Mouse (Mus musculus): ENCODE results near the gene Styxl1. TPM values are rescaled to one million over a fixed set of nuclear protein-coding genes. Genes with fewer than 3 reads are reported as not detected.
A peak's percentile ranks its signal among the peaks of the same experiment; 100 is the strongest.

The Styxl1 gene
- total RNA-seq (2021) = not detected

DNA sequence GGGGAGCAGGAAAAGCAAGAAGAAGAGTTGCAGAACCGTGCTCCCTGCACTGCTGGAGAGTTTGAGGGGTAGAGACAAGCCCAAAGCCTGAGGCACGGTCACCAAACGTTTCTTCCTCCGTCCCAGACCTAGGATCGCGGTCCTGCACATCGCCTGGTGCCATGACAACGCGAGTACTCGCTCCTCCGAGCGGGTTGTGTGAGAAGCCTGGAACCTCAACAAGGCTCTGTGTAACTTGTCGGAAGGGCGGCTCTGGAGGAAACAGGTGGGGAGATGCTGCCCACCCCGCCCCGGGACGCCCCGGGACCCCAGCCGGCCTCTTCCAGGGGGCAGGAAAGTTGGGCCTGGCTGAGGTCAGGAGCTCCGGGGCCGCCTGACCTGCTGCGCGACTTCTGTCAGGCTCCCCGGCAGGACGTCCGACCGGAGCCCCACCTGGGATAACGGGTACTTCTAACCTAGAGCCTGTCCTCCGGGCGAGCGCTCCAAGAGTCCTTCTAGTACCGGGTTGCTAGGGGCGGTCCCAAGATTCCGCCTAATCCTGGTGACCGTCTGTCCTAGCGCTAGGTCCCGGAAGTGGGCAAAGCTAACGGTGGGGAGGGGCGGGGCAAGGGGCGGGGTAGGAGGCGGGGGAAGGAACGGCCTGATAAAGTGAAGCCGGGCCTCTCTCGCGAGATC is at the start of gene Styxl1:
Styxl1 (minus strand) TSS at position 590 of the 675 bp plus-strand sequence.
- intact Hi-C loops (cut with DNase I) = no loop called here
- no peak for DNase-seq

DNA sequence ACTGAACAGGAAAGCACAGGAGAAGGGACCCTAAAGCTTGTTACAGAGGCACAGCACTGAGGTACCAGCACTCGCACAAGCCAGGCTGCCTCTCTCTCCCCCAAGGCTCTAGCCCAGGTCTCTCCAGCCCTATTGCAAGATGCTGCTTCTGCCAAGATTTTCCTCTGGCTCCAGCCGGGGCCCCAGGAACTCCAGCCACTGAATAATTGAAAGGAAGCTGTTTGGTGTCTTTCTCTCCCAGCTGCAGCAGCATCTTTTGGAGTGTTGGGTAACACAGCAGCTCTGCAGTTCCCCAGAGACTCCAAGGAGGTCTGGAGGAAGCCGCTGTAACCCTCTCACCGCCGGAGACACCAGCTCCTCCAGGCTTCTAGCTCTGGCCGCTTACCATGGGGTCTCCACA is 48.0 kb upstream of the Styxl1 start:
- DNase-seq = no peak
- intact Hi-C loops (cut with DNase I) = no loop called here

DNA sequence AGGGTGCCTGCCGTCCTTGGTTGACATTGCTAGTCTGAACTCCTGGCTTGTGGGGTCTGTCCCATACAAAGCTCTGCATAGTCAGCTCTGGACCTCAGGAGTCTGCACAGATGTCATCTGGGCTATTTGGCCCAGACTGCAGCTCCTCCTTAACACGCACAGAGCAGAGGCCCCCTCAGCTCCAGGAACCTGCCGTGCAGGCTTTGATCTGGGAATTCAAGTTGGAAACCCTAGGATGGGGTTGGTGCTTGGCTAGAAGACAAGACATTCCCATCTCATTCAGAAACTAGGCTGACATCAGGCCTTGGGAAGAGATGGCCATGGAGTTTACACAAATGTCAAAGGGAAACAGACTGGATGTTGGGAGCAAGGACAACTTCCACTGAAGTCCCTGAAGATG is 46.3 kb upstream of the Styxl1 start:
- peak; percentile 64 for DNase-seq

DNA sequence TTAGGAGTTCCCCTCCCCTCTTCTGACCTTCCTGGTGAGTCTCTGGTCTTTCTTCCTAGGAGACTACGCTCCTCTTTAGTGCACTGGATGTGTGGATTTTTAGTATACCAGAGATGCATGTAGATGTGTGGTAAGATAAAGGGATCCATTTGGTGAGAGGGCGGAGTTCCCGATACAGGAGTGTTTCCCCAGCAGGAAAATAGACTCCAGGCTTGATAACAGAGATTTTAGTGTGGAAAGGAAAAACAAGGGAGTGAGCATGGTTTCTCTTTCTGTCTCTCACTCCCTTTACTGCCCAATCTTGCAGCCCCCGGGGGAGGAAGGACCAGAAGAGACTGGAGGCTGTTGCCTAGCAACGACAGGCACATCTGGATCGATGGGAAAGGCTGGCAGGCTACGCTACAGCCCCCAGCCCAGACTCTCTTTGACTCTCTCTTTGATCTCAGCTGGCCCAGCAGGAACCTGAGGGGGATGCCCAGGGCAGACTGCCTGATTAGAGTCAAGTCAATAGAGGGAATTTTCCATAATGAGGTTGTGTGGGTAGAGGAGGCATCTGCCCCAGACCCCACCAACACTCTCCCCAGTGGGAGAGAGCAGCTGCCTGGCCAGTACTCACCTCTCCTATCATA is 44.2 kb upstream of the Styxl1 start:
- intact Hi-C loops (cut with DNase I) = no loop called here
- peak; percentile 24 for DNase-seq

More for the DNA sequence above, 46.3 kb upstream of the Styxl1 start:
- intact Hi-C loops (cut with DNase I) = no loop called here

DNA sequence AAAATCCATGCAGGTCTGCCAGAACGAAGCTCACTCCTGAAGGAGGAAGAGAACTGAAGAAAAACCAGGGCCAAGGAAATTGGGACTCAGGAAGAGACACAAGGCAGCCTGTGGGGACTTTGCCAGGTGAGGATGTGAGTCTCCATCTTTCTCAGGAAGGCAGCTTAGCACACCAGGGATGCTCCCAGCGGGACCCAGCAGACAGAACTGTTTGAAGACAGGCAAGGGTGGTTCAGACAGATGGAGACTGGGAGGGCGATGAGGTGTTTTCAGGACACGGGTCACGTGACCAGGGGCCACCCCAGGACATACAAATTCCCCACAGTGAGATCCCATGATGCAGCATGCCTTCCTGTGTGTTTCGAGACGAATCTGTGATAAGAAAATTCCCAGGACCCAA is 40.3 kb upstream of the Styxl1 start:
- no peak for DNase-seq

DNA sequence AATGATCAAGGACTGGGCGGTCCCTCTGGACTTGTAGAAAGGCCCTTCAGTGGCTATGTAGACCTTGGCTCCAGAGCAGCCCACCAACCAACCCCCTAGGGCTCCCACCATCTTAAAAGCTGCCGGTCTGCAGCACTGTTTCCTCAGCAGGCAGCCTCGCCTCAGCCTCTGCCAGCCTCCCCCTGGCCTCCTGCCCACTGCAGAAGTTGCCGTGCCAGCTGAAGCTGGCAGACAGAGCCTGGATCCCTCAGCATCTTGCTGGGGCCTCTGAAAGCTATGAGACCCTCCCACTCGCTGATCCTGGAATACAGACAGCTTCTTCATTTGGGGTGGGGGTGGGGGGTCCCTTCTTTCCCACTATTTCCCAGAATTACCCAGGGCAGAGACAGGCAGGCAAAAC is 34.8 kb upstream of the Styxl1 start:
- intact Hi-C loops (cut with DNase I) = no loop called here
- DNase-seq = peak; percentile 88

More for the DNA sequence above, 40.3 kb upstream of the Styxl1 start:
- intact Hi-C loops (cut with DNase I) = no loop called here

DNA sequence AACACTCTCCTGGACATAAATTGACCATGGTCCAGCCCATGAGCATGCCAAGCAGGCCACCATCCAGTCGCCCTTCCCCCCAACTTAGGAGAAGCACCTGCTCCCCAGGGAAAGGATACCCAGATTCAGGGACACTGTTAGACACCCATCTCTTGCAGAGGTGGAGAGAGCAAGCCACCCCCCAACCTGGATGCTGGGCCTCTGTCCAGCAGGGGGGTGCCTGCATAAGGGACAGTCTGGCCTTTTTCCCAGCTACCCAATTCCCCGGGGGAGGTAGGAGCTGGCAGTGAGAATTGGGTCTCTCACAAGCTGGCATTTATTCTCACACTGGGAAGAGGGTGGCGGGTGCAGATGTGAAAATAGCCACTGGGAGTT is 29.1 kb upstream of the Styxl1 start:
- peak; percentile 47 for DNase-seq
- intact Hi-C loops (cut with DNase I) = no loop called here

DNA sequence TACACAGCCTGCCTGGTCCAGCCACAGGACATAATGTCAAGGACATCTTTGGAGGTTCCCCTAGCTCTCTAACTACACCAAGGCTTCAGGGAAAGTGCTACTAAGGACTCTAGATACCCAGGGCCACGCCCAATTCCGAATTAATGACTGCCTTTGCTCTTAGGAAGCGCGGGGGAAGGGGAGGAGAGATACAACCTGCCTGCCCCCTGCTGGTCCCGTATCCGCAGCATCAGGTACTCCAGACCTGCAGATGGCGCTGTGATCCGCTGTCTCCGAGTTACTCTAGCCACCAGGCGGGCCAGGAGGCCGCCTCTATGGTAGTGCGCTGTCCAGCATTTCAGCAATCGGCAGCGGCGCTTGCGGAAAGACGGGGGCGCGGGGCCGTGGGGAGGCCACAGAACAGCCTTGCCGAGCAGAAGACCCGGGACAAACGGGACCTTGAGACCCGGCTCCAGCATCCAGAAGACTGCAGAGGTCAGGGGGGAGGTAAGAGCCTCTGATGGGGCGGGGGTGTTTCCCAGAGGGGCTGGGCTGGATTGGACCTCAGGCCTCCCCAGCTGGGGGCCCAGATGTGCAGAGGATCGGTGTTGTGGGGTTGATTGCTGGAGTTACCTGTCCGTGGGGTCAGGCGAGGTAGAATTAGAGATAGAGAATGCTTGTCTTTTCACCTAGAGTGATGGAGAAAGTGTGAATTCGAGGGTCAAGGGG is 28.5 kb upstream of the Styxl1 start, which contains the start of gene Srrm3:
Srrm3 (plus strand) TSS at position 336 of the 708 bp plus-strand sequence.
- intact Hi-C loops (cut with DNase I) = no loop called here
- peak; percentile 94 for DNase-seq

DNA sequence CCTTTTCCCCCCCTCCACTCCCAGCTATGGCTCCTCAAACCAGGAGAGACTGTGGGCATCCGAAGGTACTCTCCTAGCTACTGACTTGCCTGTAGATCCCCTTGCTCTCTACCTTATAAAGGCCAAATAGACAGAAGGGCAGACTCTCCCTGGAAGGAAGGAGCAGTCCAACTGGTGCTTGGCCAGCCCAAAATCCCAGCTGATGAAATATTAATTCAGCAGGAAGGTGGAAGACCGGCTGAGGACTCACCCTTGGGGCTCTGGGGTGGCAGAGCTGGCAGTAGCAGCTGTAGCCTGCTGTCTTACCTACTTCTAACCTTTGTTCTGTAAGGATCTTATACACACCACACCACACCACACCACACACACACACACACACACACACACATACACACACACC is 26.6 kb upstream of the Styxl1 start:
- DNase-seq = no peak
- intact Hi-C loops (cut with DNase I) = no loop called here

DNA sequence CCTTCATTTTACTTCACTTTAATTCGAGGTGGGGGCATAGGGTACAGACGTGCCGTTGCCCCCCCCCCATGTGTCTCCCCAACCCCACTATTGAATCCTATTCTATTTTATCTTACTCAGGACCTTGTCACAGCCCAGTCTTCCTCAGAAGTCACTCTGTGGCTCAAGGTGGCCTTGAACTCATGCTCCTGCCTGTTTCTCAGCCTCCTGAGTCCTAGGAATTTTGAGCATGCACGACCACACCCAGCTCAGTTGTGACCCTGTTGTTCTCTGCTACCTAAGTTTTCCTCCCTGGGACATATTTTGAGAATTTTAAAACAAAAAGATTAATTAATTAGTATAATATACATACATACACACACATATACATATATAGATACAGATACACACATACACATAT is 25.5 kb upstream of the Styxl1 start:
- intact Hi-C loops (cut with DNase I) = no loop called here
- DNase-seq = no peak

DNA sequence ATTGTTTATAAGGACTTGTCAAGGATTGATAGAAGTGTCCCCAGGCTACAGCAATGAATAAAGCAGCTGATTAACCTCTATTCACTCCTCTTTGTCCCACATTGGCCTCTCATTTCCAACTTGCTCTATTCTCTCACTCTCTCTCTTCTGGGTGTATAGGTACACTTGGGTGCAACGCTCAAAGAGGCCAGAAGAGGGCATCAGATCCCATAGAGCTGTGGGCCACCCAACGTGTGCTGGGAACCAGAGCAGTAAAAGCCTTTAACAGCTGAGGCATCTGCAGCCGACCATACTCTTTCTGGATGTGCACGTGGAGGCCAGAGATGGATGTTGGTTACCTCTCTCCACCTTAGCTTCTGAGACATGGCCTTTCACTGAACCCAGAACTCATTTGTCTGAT is 24.9 kb upstream of the Styxl1 start:
- no peak for DNase-seq
- intact Hi-C loops (cut with DNase I) = no loop called here

DNA sequence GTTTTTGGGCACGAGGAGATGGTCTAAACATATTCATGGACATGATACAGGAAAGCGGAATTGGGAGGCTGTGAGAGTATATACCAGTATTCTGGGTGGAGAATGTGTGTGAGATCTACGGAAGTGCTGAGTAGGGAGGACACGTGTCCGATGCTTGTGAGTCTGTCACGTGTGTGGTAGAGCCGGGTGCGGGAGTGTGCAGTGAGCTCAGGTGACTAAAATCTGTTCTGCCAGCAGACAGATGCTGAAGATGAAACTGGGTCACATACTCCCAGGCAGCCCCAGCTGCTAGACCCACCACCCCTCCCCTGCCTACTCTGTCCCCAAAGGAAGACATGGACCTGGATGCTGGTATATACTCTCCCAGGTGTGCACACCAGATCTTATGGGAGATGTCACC is 24.5 kb upstream of the Styxl1 start:
- DNase-seq = no peak
- intact Hi-C loops (cut with DNase I) = no loop called here

DNA sequence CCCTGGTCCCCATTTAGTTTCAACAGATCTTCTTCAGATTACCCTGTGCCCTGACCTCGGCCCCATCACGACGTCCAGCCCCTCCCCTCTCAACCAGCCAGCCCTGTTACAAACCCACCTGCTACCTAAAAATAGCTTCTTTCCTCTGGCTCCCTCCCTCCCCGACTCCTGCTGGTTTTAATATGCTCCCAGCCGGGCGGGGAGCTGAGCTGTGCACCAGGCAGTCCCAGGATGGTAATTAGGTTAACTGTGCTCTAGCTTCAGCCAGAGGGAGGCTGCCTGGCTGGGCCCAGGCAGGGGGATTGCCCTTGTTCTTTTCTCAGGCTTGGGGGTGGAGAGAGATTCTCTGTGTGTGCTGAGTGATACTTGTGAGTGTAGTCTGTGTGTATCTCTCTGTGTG is 22.7 kb upstream of the Styxl1 start:
- DNase-seq = no peak
- intact Hi-C loops (cut with DNase I) = no loop called here

DNA sequence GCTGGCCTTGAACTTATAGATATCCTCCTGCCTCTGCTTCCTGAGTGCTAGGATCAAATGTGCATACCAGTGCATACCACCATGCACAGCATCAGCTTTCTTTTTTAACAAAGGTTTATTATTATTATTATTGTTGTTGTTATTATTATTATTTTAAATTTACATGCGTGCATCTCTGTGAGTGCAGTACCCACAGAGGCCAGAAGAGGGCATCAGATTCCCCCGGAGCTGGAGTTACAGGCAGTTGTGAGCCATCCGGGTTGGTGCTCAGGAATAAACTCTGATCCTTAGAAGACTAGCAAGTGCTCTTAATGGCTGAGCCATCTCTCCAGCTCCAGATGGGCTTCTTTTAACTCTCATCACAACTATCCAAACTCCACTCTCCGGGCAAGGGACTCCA is 21.6 kb upstream of the Styxl1 start:
- peak; percentile 47 for DNase-seq
- intact Hi-C loops (cut with DNase I) = loop anchor here (5.0 kb wide), 1 partner anchor 58 kb away; no protein-coding TSS in a partner anchor

DNA sequence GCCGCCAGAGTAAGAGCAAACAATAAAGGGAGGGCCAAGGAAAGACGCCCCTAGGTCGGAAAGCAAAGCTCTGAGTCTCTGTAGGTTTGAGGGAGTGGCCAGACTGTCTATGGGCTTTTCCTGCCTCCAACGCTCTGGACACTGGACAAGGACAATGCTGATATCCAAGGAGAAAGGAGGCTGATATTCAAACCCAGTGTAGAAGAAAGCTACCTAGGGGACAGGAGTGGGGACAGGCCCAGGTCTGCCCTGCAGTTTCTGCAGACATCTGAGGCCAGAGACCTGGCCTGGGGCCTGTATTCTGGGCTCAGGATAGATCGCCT is 16.6 kb upstream of the Styxl1 start:
- intact Hi-C loops (cut with DNase I) = loop anchor here (5.0 kb wide), 1 partner anchor 62 kb away; no protein-coding TSS in a partner anchor
- DNase-seq = no peak

DNA sequence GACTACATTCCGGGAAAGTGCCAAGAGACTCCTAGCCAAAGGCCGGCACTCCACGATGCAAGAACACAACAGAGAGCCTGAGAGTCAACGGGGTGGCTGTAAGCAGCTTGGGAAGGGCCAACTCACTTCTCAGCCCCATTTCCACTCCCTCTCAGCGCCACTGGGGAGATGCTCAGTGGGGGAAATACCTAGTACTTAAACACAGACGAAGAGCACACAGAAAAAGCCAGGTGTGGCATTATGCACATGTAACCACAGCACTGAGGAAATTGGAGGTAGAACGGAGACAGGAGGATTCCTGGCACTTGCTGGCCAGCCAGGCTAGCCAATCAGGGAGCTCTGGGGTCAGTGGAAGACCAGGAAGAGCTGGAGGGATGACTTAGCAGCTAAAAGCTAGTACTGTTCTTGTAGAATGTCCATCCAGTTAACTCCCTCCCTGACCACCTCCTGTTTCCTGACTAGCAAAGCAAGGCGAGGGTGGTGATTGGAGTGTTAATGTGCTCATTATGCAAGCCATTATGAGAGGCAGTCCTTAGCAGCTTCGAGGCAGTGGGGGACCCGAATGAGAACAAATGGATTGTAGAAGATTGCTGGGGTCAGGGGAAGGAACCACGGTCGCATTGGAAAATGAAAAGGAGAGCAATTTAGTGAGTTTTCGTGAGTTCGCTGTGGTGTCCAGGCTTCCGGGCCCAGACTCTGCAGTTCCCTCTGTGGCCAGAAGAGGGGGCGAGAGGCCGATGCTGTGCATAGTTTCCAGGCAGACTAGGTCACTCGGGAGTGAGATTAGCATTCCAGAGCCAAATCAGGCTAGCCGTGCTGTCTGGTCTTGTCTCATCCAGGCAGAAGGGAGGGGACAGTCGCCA is 16.0 kb upstream of the Styxl1 start:
- intact Hi-C loops (cut with DNase I) = no loop called here
- DNase-seq = peak; percentile 92

DNA sequence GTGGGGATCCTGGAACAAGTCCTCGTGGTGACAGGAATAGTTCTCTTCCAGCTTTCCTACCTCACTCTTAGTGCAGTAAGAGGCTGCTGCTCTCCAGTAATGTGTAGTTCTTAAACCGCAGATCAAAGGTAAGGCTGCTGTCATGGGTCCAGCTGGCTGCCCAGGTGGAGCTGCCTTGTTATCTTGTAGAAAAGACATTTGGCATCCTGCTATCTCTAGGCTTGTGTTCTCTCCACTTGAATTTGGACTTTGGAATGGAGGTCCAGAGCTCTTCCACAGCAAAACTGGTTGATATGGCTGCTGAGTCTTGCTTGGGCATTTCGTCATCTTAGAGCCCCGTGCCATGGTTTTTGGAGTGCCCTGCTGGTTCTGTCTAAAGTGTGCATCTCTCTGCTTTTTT is 4.7 kb upstream of the Styxl1 start:
- intact Hi-C loops (cut with DNase I) = no loop called here
- no peak for DNase-seq

DNA sequence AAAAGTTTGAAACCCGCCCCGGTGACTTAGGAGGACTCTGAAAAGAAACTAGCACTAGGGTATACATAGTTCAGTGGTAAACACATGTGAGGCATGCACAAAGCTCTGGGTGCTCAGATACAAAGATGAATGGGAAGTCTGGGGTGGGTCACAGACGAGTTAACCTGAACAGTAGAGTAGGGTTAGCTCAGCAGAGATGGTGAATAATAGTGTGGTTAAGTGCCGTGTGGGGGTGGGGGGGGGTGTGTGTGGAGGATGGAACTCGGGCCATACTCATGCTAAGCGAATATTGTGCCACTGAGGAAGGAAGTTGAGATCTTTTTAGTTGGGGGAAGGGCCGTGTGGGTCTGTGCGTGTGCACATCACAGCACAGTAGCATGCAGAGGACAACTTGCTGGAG is 2.1 kb upstream of the Styxl1 start:
- intact Hi-C loops (cut with DNase I) = no loop called here

DNA sequence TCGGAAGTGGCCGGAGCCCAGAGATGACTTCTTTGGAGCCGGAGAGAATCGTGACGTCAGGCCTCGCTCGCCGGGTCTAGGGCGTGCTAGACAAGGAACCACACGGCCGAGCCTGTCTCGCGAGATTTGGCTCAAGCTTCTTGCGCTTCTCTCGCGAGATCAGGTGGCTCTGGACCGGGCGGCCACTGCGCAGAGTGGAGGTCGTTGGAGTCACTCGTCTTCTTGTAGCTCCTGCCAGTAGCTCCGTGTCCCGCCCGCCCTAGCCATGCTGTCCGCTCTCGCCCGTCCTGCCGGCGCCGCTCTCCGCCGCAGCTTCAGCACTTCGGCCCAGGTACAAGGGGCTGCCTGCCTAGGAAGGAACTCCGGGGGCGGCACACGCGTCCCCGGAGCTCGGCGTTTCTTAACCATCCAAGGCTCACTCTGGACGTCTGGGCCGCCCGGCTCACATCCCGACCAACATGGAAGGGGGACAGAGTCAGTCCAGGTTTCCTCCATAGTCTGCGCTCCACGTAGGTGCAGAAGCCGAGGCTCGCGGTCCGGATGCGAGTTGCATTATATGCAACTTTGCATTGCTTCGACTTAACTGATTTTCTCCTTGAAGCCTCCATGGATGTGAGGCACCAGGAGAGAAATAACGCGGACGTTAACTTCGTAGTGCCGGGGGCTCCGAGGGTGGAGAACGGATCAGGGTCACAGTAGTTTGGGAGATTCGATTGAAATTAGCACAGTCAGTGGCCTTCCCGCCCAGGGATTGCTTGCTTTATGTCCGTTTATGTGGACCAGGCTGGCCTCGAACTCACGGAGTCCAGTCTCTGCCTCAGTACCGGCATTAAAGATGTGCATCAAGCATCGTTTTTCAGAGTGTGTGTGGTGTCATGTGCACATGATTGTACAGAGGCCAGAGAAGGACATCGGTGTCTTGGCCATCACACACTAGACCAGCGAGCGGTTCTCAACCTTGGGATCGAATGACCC is 573 bp upstream of the Styxl1 start, which contains the start of gene Mdh2:
Mdh2 (plus strand) TSS at position 10 of the 975 bp plus-strand sequence.
- DNase-seq = peak; percentile 100
- intact Hi-C loops (cut with DNase I) = no loop called here

More for the DNA sequence above, 2.1 kb upstream of the Styxl1 start:
- DNase-seq = no peak

DNA sequence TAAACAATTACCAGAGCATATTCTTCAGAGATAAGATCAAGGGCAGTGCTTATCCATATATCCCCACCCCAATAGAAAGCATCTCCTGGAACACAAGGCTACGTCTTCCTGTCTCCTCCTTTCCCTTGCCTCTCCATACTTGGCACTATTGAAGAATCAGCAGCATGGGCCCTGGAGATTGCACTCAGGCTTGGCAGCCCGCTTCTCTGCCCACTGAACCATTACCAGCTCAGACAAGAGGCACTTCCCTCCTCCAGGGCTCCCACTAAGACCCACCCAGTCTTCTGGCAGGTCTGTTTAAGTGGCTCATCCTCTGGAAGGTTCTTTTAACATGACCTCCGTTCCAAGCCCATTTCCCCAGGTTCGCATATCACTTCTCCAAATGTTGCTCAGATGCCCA is 1.6 kb downstream of the Styxl1 start:
- DNase-seq = peak; percentile 24
- intact Hi-C loops (cut with DNase I) = no loop called here
